Mouse (Mus musculus): Measurements from ENCODE around the gene Rint1. TPM values are rescaled to one million over a fixed set of nuclear protein-coding genes. Genes with fewer than 3 reads are reported as not detected.
A peak's percentile ranks its signal among the peaks of the same experiment; 100 is the strongest.
"Not testable (repeated sequence)": the region's sequence is repeated elsewhere in the genome, so short reads cannot be mapped to it uniquely, and the experiment has no call there.

Gene Rint1
- polyA plus RNA-seq, 1 experiment from 2014 or later: 29.8 TPM

DNA sequence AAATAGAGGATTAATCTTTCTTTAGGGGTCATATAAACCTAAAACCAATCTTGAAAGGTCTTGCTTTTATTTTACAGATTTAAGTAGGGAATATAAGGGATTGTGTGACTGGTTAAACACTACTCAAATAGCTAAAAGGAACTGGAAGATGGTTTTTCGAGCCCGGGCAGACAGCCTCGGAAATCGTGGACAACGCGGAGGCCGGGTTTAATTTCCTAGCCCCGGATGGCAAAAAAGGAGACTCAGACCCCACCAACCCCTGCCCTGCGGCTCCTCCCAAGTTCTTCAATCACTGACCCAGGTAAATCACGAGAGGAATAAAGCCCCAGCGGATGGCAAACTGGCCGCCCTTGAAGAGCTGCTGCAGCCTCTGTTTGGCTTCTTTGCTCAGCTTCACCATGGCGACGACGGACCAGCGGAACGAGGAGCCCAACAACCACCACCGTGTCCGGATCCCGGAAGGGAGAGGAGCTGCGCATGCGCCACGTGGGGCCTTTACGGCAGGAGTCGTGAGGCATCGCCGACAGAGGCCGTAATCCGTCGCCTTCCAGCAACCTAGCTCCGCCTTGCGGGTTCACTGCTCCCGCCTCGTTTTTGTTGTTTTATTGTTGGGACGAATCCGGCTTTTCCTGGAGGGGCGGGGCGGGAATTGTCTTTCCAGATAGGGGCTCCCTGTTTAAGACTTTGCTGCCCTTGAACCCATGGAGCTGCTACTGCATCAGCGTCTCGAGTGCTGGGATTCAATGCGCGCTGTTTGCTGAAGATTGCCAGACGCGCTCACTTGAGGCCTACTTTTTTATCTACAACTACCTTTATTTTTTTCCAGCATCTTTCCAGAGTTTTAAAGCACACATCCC lies 56.4 kb downstream of the Rint1 start, which contains the start of gene Tomm7:
Gene Tomm7 (minus strand): TSS at position 488 of the 857 bp plus-strand sequence.
- Histone ChIP-seq H3K27ac (replicated peaks; ENCODE audit: low read depth, low read length) (peak within 1 kb of the TSS; percentile 84), H3K4me2 (ENCODE audit: low read length) (peak within 1 kb of the TSS; percentile 83), H3K27me3 (ENCODE audit: control insufficient read depth, insufficient read depth, low read length) (no peaks in the 10 kb centered on the region), H3K9me3 (ENCODE audit: control insufficient read depth, low read length) (no peaks in the 10 kb centered on the region), H3K4me3 (replicated peaks; ENCODE audit: low read depth, low read length) (peak within 1 kb of the TSS; percentile 69), H3K4me1 (ENCODE audit: control insufficient read depth, insufficient read depth, low read length) (peaks cover 14% of the 10 kb centered on the region), H3K9ac (replicated peaks; ENCODE audit: low read length) (peak within 1 kb of the TSS; percentile 82), H3K36me3 (ENCODE audit: control insufficient read depth, insufficient read depth, low read length) (peaks cover 8% of the 10 kb centered on the region)
- WGBS: 0% methylated on average over 44 of the region's 44 CpGs
- peak; percentile 92 for ATAC-seq (ENCODE audit: low FRiP score, low TSS enrichment)
- DNase-seq: peak; percentile 98

GRCm38 (mm10) chr5:23844531-23844841 lies 57.0 kb downstream of the Rint1 start:
- peak overlapping the region; percentile 69 for H3K4me3 ChIP-seq (replicated peaks; ENCODE audit: low read depth, low read length)
- H3K27me3 ChIP-seq (ENCODE audit: control insufficient read depth, insufficient read depth, low read length): no peaks in the 10 kb centered on the region
- ATAC-seq (ENCODE audit: low FRiP score, low TSS enrichment): no peak
- peak overlapping the region; percentile 59 for H3K9ac ChIP-seq (replicated peaks; ENCODE audit: low read length)
- peaks cover 3% of the 10 kb centered on the region for H3K36me3 ChIP-seq (ENCODE audit: control insufficient read depth, insufficient read depth, low read length)
- peak overlapping the region; percentile 84 for H3K27ac ChIP-seq (replicated peaks; ENCODE audit: low read depth, low read length)
- DNase-seq: peak; percentile 42
- peak overlapping the region; percentile 63 for H3K4me2 ChIP-seq (ENCODE audit: low read length)
- peaks cover 14% of the 10 kb centered on the region for H3K4me1 ChIP-seq (ENCODE audit: control insufficient read depth, insufficient read depth, low read length)
- 36% methylated on average over 7 of the region's 7 CpGs for WGBS
- no peaks in the 10 kb centered on the region for H3K9me3 ChIP-seq (ENCODE audit: control insufficient read depth, low read length)

- no peak overlapping the region for H3K4me3 ChIP-seq (replicated peaks; ENCODE audit: low read depth, low read length)
- H3K27ac ChIP-seq (replicated peaks; ENCODE audit: low read depth, low read length): no peak overlapping the region
- ATAC-seq (ENCODE audit: low FRiP score, low TSS enrichment) (no peak), DNase-seq (no peak)
- H3K9ac ChIP-seq (replicated peaks; ENCODE audit: low read length): no peak overlapping the region
- H3K9me3 ChIP-seq (ENCODE audit: control insufficient read depth, low read length): no peaks in the 10 kb centered on the region
- 83% methylated on average over 3 of the region's 3 CpGs for WGBS
- H3K4me2 ChIP-seq (ENCODE audit: low read length): peak overlapping the region; percentile 63
- H3K4me1 ChIP-seq (ENCODE audit: control insufficient read depth, insufficient read depth, low read length): peaks cover 14% of the 10 kb centered on the region
- no peaks in the 10 kb centered on the region for H3K36me3 ChIP-seq (ENCODE audit: control insufficient read depth, insufficient read depth, low read length)
- H3K27me3 ChIP-seq (ENCODE audit: control insufficient read depth, insufficient read depth, low read length): no peaks in the 10 kb centered on the region
These were observed 57.6 kb downstream of the Rint1 start for GRCm38 (mm10) chr5:23845141-23845540.

- ATAC-seq (ENCODE audit: low FRiP score, low TSS enrichment) (peak; percentile 96), DNase-seq (peak; percentile 93)
- Histone ChIP-seq H3K4me1 (ENCODE audit: control insufficient read depth, insufficient read depth, low read length) (0 out of 2 replicates have a peak, but pooled peaks cover 5% of the 10 kb centered on the region), H3K36me3 (ENCODE audit: control insufficient read depth, insufficient read depth, low read length) (peaks cover 31% of the 10 kb centered on the region), H3K27me3 (ENCODE audit: control insufficient read depth, insufficient read depth, low read length) (no peaks in the 10 kb centered on the region), H3K4me3 (replicated peaks; ENCODE audit: low read depth, low read length) (peak overlapping the region; percentile 76), H3K27ac (replicated peaks; ENCODE audit: low read depth, low read length) (peak overlapping the region; percentile 58), H3K9me3 (ENCODE audit: control insufficient read depth, low read length) (no peaks in the 10 kb centered on the region), H3K9ac (replicated peaks; ENCODE audit: low read length) (peak overlapping the region; percentile 61), H3K4me2 (ENCODE audit: low read length) (peak overlapping the region; percentile 80)
- WGBS: under 1% methylated on average over 61 of the region's 61 CpGs
These were observed 63.0 kb downstream of the Rint1 start for GRCm38 (mm10) chr5:23850345-23851159.

GRCm38 (mm10) chr5:23851160-23851555 lies 63.6 kb downstream of the Rint1 start:
- peak overlapping the region; percentile 76 for H3K4me3 ChIP-seq (replicated peaks; ENCODE audit: low read depth, low read length)
- DNase-seq (peak; percentile 38), ATAC-seq (ENCODE audit: low FRiP score, low TSS enrichment) (0 out of 2 replicates have a peak, but pooled peaks have one; percentile 4)
- not testable (repeated sequence) for H3K4me1 ChIP-seq (ENCODE audit: control insufficient read depth, insufficient read depth, low read length); H3K27me3 ChIP-seq (ENCODE audit: control insufficient read depth, insufficient read depth, low read length); H3K9me3 ChIP-seq (ENCODE audit: control insufficient read depth, low read length)
- peaks cover 37% of the 10 kb centered on the region for H3K36me3 ChIP-seq (ENCODE audit: control insufficient read depth, insufficient read depth, low read length)
- WGBS: 17% methylated on average over 4 of the region's 4 CpGs
- H3K27ac ChIP-seq (replicated peaks; ENCODE audit: low read depth, low read length): peak overlapping the region; percentile 58; the same call in 1 of the 2 replicates
- H3K9ac ChIP-seq (replicated peaks; ENCODE audit: low read length): peak overlapping the region; percentile 61
- peak overlapping the region; percentile 80 for H3K4me2 ChIP-seq (ENCODE audit: low read length)

- peak; percentile 9 for DNase-seq
- not testable (repeated sequence) for H3K9me3 ChIP-seq (ENCODE audit: control insufficient read depth, low read length); H3K4me1 ChIP-seq (ENCODE audit: control insufficient read depth, insufficient read depth, low read length); H3K4me2 ChIP-seq (ENCODE audit: low read length); H3K27me3 ChIP-seq (ENCODE audit: control insufficient read depth, insufficient read depth, low read length); ATAC-seq (ENCODE audit: low FRiP score, low TSS enrichment); H3K9ac ChIP-seq (replicated peaks; ENCODE audit: low read length); H3K4me3 ChIP-seq (replicated peaks; ENCODE audit: low read depth, low read length); H3K27ac ChIP-seq (replicated peaks; ENCODE audit: low read depth, low read length)
- peaks cover 51% of the 10 kb centered on the region for H3K36me3 ChIP-seq (ENCODE audit: control insufficient read depth, insufficient read depth, low read length)
- 93% methylated on average over 1 of the region's 1 CpGs for WGBS
These were observed 65.4 kb downstream of the Rint1 start for GRCm38 (mm10) chr5:23852916-23853315.

DNA sequence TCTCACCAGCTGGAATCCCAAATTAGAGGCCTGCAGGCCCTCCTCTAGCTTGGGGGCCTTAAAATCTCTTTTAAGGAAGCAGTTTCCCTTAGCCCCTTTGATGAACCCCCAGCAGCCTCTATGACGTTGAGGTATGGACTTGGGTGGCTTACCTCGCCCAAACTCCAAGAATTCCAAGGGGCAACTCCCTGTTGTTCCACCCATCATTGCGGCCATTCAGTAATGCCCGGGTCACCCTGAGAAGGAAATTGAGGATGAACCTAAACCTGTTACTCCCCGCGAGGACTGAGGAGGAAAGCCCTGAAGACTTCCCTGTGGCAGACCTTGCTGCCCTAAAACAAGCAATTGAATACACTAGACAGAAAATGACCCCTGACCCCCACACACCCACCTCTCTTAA lies 68.0 kb downstream of the Rint1 start:
- 93% methylated on average over 6 of the region's 6 CpGs for WGBS
- no peak overlapping the region for H3K27ac ChIP-seq (replicated peaks; ENCODE audit: low read depth, low read length)
- no peaks in the 10 kb centered on the region for H3K9me3 ChIP-seq (ENCODE audit: control insufficient read depth, low read length)
- no peak overlapping the region for H3K4me2 ChIP-seq (ENCODE audit: low read length)
- no peak for DNase-seq
- peaks cover 57% of the 10 kb centered on the region for H3K36me3 ChIP-seq (ENCODE audit: control insufficient read depth, insufficient read depth, low read length)
- H3K4me1 ChIP-seq (ENCODE audit: control insufficient read depth, insufficient read depth, low read length): 0 out of 2 replicates have a peak, but pooled peaks cover 5% of the 10 kb centered on the region
- H3K4me3 ChIP-seq (replicated peaks; ENCODE audit: low read depth, low read length): no peak overlapping the region
- no peaks in the 10 kb centered on the region for H3K27me3 ChIP-seq (ENCODE audit: control insufficient read depth, insufficient read depth, low read length)
- no peak for ATAC-seq (ENCODE audit: low FRiP score, low TSS enrichment)
- H3K9ac ChIP-seq (replicated peaks; ENCODE audit: low read length): no peak overlapping the region

DNA sequence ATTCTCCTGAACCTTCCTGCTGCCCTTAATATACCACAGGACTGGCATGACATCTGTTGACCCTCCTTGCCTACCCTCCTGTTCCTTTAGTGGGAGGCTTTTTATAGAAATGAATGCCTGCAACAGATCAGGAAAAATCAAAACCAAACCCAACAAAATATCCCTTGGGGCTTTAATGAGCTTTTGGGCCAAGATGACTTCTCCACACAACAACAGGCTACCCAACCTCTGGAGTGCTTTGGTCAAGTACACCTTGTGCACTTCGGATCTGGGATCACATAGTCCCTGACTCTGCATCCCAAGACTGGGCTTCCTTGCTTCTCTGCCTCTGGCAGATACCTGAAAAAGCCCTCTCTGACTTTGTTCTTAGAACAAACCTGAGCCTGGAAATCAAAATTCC lies 68.7 kb downstream of the Rint1 start:
- H3K27ac ChIP-seq (replicated peaks; ENCODE audit: low read depth, low read length): no peak overlapping the region
- H3K27me3 ChIP-seq (ENCODE audit: control insufficient read depth, insufficient read depth, low read length): no peaks in the 10 kb centered on the region
- H3K9me3 ChIP-seq (ENCODE audit: control insufficient read depth, low read length): no peaks in the 10 kb centered on the region
- no peak overlapping the region for H3K4me2 ChIP-seq (ENCODE audit: low read length)
- no peak overlapping the region for H3K9ac ChIP-seq (replicated peaks; ENCODE audit: low read length)
- 94% methylated on average over 1 of the region's 1 CpGs for WGBS
- H3K36me3 ChIP-seq (ENCODE audit: control insufficient read depth, insufficient read depth, low read length): peaks cover 57% of the 10 kb centered on the region
- DNase-seq (no peak), ATAC-seq (ENCODE audit: low FRiP score, low TSS enrichment) (no peak)
- 0 out of 2 replicates have a peak, but pooled peaks cover 5% of the 10 kb centered on the region for H3K4me1 ChIP-seq (ENCODE audit: control insufficient read depth, insufficient read depth, low read length)
- no peak overlapping the region for H3K4me3 ChIP-seq (replicated peaks; ENCODE audit: low read depth, low read length)
